Mouse (Mus musculus) intestine, embryonic 16.5 days (tissue): ENCODE data around the gene Slc16a2. TPM values are rescaled to one million over a fixed set of nuclear protein-coding genes. Genes with fewer than 3 reads are reported as not detected.
"Not testable (repeated sequence)": the region's sequence is repeated elsewhere in the genome, so short reads cannot be mapped to it uniquely, and the experiment has no call there.

Source experiments
- ATAC-seq: fragments of 200-750 bp; cut with Nextera tagmentation; 2 replicates; pipeline ENCODE4 v1.8.0; 2017; ENCODE audit warnings: moderate TSS enrichment, moderate library complexity
- H3K27ac ChIP-seq: fragments of 300-500 bp; sonication (generic); 2 replicates; pipeline ENCODE4 v1.5.1; 2014; ENCODE audit warnings: mild to moderate bottlenecking, low read length
- H3K27me3 ChIP-seq: fragments of 300-500 bp; sonication (generic); replicated peaks from 2 replicates; pipeline ENCODE4 v1.6.1; 2014; ENCODE audit warnings: low read length, control low read depth, mixed read lengths; ENCODE audit not compliant: control insufficient read depth, insufficient read depth
- H3K36me3 ChIP-seq: fragments of 300-500 bp; sonication (generic); 2 replicates; pipeline ENCODE4 v1.6.1; 2014; ENCODE audit warnings: low read length, control low read depth; ENCODE audit not compliant: control insufficient read depth, insufficient read depth
- H3K4me1 ChIP-seq: fragments of 300-500 bp; sonication (generic); 2 replicates; pipeline ENCODE4 v1.6.1; 2014; ENCODE audit warnings: low read length, control low read depth, mixed read lengths; ENCODE audit not compliant: control insufficient read depth, insufficient read depth
- H3K4me2 ChIP-seq: fragments of 300-500 bp; sonication (generic); 2 replicates; pipeline ENCODE4 v1.6.1; 2014; ENCODE audit warnings: low read depth, low read length, control low read depth
- H3K4me3 ChIP-seq: fragments of 300-500 bp; sonication (generic); 2 replicates; pipeline ENCODE4 v1.5.1; 2014; ENCODE audit warnings: mild to moderate bottlenecking, low read length
- H3K9ac ChIP-seq: fragments of 300-500 bp; sonication (generic); 2 replicates; pipeline ENCODE4 v1.6.1; 2014; ENCODE audit warnings: low read depth, low read length
- H3K9me3 ChIP-seq: fragments of 300-500 bp; sonication (generic); 2 replicates; pipeline ENCODE4 v1.6.1; 2016; ENCODE audit warnings: low read length, control low read depth; ENCODE audit not compliant: control insufficient read depth
- WGBS: fragments of 180-500 bp; shearing (Covaris S2); extraction: QIAGEN DNeasy Blood & Tissue Kit; methylation state at CpG from one replicate; pipeline ENCODE4 v1.1.7; 2014; 5-methylcytosine and 5-hydroxymethylcytosine counted together
- polyA plus RNA-seq: library from polyadenylated mRNA; unstranded; fragments of >200 nt; fragmentation: Nextera tagmentation; extraction: Ambion mirVana; gene quantifications from 2 replicates; pipeline ENCODE4 v1.2.1, GENCODE M21; 2015

Slc16a2 gene
- polyA plus RNA-seq, 1 experiment from 2014 or later = 6.9 TPM

- Histone ChIP-seq H3K4me2 (peak overlapping the region; percentile 85; the same call in 1 of the 2 replicates), H3K9ac (0 out of 2 replicates have a peak overlapping the region, but pooled peaks have one; percentile 64), H3K27ac (no peak overlapping the region), H3K9me3 (no peaks in the 10 kb centered on the region), H3K4me1 (no peaks in the 10 kb centered on the region), H3K4me3 (no peak overlapping the region), H3K36me3 (no peaks in the 10 kb centered on the region), H3K27me3 (peaks cover 39% of the 10 kb centered on the region)
- WGBS = 32% methylated on average over 10 of the region's 10 CpGs
- no peak for ATAC-seq
Observed at GRCm38 (mm10) chrX:103694381-103694780, 127.4 kb downstream of the Slc16a2 start.

GRCm38 (mm10) chrX:103692916-103693315 lies 128.9 kb downstream of the Slc16a2 start:
- no peak overlapping the region for H3K27ac ChIP-seq
- no peaks in the 10 kb centered on the region for H3K9me3 ChIP-seq
- WGBS = 76% methylated on average over 5 of the region's 5 CpGs
- H3K4me3 ChIP-seq = no peak overlapping the region
- no peak for ATAC-seq
- H3K4me2 ChIP-seq = no peak overlapping the region
- no peaks in the 10 kb centered on the region for H3K4me1 ChIP-seq
- no peak overlapping the region for H3K9ac ChIP-seq
- no peaks in the 10 kb centered on the region for H3K36me3 ChIP-seq
- peaks cover 38% of the 10 kb centered on the region for H3K27me3 ChIP-seq

- whole genome bisulfite sequencing = 71% methylated on average over 2 of the region's 2 CpGs
- H3K4me3 ChIP-seq = no peak overlapping the region
- peaks cover 20% of the 10 kb centered on the region for H3K27me3 ChIP-seq
- ATAC-seq = no peak
- H3K4me2 ChIP-seq = no peak overlapping the region
- no peak overlapping the region for H3K9ac ChIP-seq
- H3K9me3 ChIP-seq = no peaks in the 10 kb centered on the region
- no peak overlapping the region for H3K27ac ChIP-seq
- H3K4me1 ChIP-seq = no peaks in the 10 kb centered on the region
- no peaks in the 10 kb centered on the region for H3K36me3 ChIP-seq
Observed at GRCm38 (mm10) chrX:103688551-103688950, 133.2 kb downstream of the Slc16a2 start.

- Histone ChIP-seq H3K9ac (no peak overlapping the region), H3K27ac (no peak overlapping the region), H3K4me1 (no peaks in the 10 kb centered on the region), H3K4me2 (no peak overlapping the region), H3K27me3 (no peaks in the 10 kb centered on the region; the same call in 1 of the 2 replicates), H3K9me3 (no peaks in the 10 kb centered on the region), H3K36me3 (no peaks in the 10 kb centered on the region), H3K4me3 (no peak overlapping the region)
- ATAC-seq = no peak
- WGBS = 21% methylated on average over 2 of the region's 2 CpGs
Observed at GRCm38 (mm10) chrX:103674674-103675073, 147.1 kb downstream of the Slc16a2 start.

GRCm38 (mm10) chrX:103673761-103674160 lies 148.0 kb downstream of the Slc16a2 start:
- Histone ChIP-seq H3K36me3 (no peaks in the 10 kb centered on the region), H3K4me1 (no peaks in the 10 kb centered on the region), H3K9me3 (no peaks in the 10 kb centered on the region), H3K4me3 (no peak overlapping the region), H3K27me3 (no peaks in the 10 kb centered on the region; the same call in 1 of the 2 replicates), H3K4me2 (no peak overlapping the region), H3K27ac (no peak overlapping the region), H3K9ac (no peak overlapping the region)
- ATAC-seq = no peak
- 86% methylated on average over 3 of the region's 3 CpGs for WGBS

GRCm38 (mm10) chrX:103670245-103670644 lies 151.5 kb downstream of the Slc16a2 start:
- no peaks in the 10 kb centered on the region for H3K4me1 ChIP-seq

GRCm38 (mm10) chrX:103664445-103664844 lies 157.3 kb downstream of the Slc16a2 start:
- not testable (repeated sequence) for H3K27ac ChIP-seq, ATAC-seq
- 83% methylated on average over 10 of the region's 10 CpGs for WGBS

More at GRCm38 (mm10) chrX:103670245-103670644, 151.5 kb downstream of the Slc16a2 start:
- Histone ChIP-seq H3K4me2 (no peak overlapping the region), H3K27me3 (no peaks in the 10 kb centered on the region; the same call in 1 of the 2 replicates), H3K9ac (no peak overlapping the region), H3K36me3 (no peaks in the 10 kb centered on the region), H3K27ac (no peak overlapping the region), H3K4me3 (no peak overlapping the region), H3K9me3 (no peaks in the 10 kb centered on the region)
- ATAC-seq = no peak

GRCm38 (mm10) chrX:103658985-103659384 lies 162.8 kb downstream of the Slc16a2 start:
- Histone ChIP-seq H3K9ac (no peak overlapping the region), H3K9me3 (peaks cover 2% of the 10 kb centered on the region; the same call in 1 of the 2 replicates), H3K4me2 (no peak overlapping the region), H3K4me1 (no peaks in the 10 kb centered on the region), H3K27ac (no peak overlapping the region), H3K36me3 (no peaks in the 10 kb centered on the region), H3K27me3 (no peaks in the 10 kb centered on the region), H3K4me3 (no peak overlapping the region)
- 54% methylated on average over 4 of the region's 4 CpGs for WGBS
- ATAC-seq = no peak

More at GRCm38 (mm10) chrX:103664445-103664844, 157.3 kb downstream of the Slc16a2 start:
- not testable (repeated sequence) for H3K27me3 ChIP-seq, H3K4me3 ChIP-seq, H3K36me3 ChIP-seq, H3K9me3 ChIP-seq, H3K4me2 ChIP-seq, H3K9ac ChIP-seq, H3K4me1 ChIP-seq

GRCm38 (mm10) chrX:103653021-103653420 lies 168.8 kb downstream of the Slc16a2 start:
- Histone ChIP-seq H3K4me3 (no peak overlapping the region), H3K4me1 (no peaks in the 10 kb centered on the region), H3K27me3 (no peaks in the 10 kb centered on the region; the same call in 1 of the 2 replicates), H3K4me2 (no peak overlapping the region), H3K27ac (peak overlapping the region; percentile 28), H3K9me3 (no peaks in the 10 kb centered on the region), H3K36me3 (no peaks in the 10 kb centered on the region), H3K9ac (no peak overlapping the region)
- WGBS = 31% methylated on average over 2 of the region's 2 CpGs
- ATAC-seq = peak; percentile 73

- Histone ChIP-seq H3K4me3 (no peak overlapping the region), H3K9me3 (no peaks in the 10 kb centered on the region), H3K4me2 (no peak overlapping the region), H3K36me3 (no peaks in the 10 kb centered on the region), H3K27ac (no peak overlapping the region), H3K9ac (no peak overlapping the region), H3K4me1 (no peaks in the 10 kb centered on the region), H3K27me3 (no peaks in the 10 kb centered on the region; the same call in 1 of the 2 replicates)
- ATAC-seq = peak; percentile 83
- WGBS = 24% methylated on average over 1 of the region's 1 CpGs
Observed at GRCm38 (mm10) chrX:103652048-103652447, 169.7 kb downstream of the Slc16a2 start.
